Mouse (Mus musculus) regulatory T cell (primary cell): ENCODE measurements around the gene Gm20532.

Experiments
- in situ Hi-C: fragments of 300-600 bp; cut with MboI, MseI; formaldehyde crosslinking; loops from one replicate; pipeline ENCODE4 v1.15.1; 2025; ENCODE audit warnings: high pct_unique_total_duplicates

Gm20532 gene

GRCm38 (mm10) chr2:26586294-26587043, at the start of gene Gm20532:
TSS of gene Gm20532 (plus strand) at chr2:26586639.
- in situ Hi-C loops: no loop called here

GRCm38 (mm10) chr2:26539516-26539915, 46.9 kb upstream of the Gm20532 start:
- in situ Hi-C loops: no loop called here

- in situ Hi-C loops: no loop called here
These were observed 45.7 kb upstream of the Gm20532 start for GRCm38 (mm10) chr2:26540721-26541120.

GRCm38 (mm10) chr2:26541258-26541910, 45.1 kb upstream of the Gm20532 start:
- in situ Hi-C loops: no loop called here

- in situ Hi-C loops: no loop called here
These were observed 43.3 kb upstream of the Gm20532 start for GRCm38 (mm10) chr2:26543155-26543554.

GRCm38 (mm10) chr2:26543768-26544167, 42.7 kb upstream of the Gm20532 start:
- in situ Hi-C loops: no loop called here

- in situ Hi-C loops: no loop called here
These were observed 42.2 kb upstream of the Gm20532 start for GRCm38 (mm10) chr2:26544265-26544664.

GRCm38 (mm10) chr2:26547481-26547880, 39.0 kb upstream of the Gm20532 start:
- in situ Hi-C loops: no loop called here

GRCm38 (mm10) chr2:26549801-26550200, 36.6 kb upstream of the Gm20532 start:
- in situ Hi-C loops: no loop called here

GRCm38 (mm10) chr2:26550205-26550604, 36.2 kb upstream of the Gm20532 start:
- in situ Hi-C loops: no loop called here

GRCm38 (mm10) chr2:26550777-26551176, 35.7 kb upstream of the Gm20532 start:
- in situ Hi-C loops: no loop called here

- in situ Hi-C loops: no loop called here
These were observed 35.0 kb upstream of the Gm20532 start for GRCm38 (mm10) chr2:26551446-26551845.

GRCm38 (mm10) chr2:26552066-26552465, 34.4 kb upstream of the Gm20532 start:
- in situ Hi-C loops: no loop called here

- in situ Hi-C loops: no loop called here
These were observed 32.5 kb upstream of the Gm20532 start for GRCm38 (mm10) chr2:26553904-26554303.

- in situ Hi-C loops: no loop called here
These were observed 31.4 kb upstream of the Gm20532 start for GRCm38 (mm10) chr2:26555076-26555475.

GRCm38 (mm10) chr2:26556535-26556993, 29.9 kb upstream of the Gm20532 start:
- in situ Hi-C loops: no loop called here

GRCm38 (mm10) chr2:26560506-26560905, 25.9 kb upstream of the Gm20532 start:
- in situ Hi-C loops: loop anchor here (5.0 kb wide), 1 partner anchor 108 kb away; no protein-coding TSS in a partner anchor

- in situ Hi-C loops: loop anchor here (5.0 kb wide), 1 partner anchor 109 kb away; no protein-coding TSS in a partner anchor
These were observed 25.0 kb upstream of the Gm20532 start for GRCm38 (mm10) chr2:26561351-26562016.

- in situ Hi-C loops: no loop called here
These were observed 20.2 kb upstream of the Gm20532 start for GRCm38 (mm10) chr2:26566221-26566620.

- in situ Hi-C loops: no loop called here
These were observed 16.4 kb upstream of the Gm20532 start for GRCm38 (mm10) chr2:26570034-26570433.

- in situ Hi-C loops: no loop called here
These were observed 15.0 kb upstream of the Gm20532 start for GRCm38 (mm10) chr2:26571400-26571799.

- in situ Hi-C loops: no loop called here
These were observed 14.6 kb upstream of the Gm20532 start for GRCm38 (mm10) chr2:26571826-26572225.
